Mouse (Mus musculus) G1E (cell line): ENCODE data around the gene Ano2.

Experiments used
- CTCF ChIP-seq: IDR thresholded peaks from 2 replicates; pipeline ENCODE4 v1.5.1; 2012; ENCODE audit warnings: low read depth, low read length, inconsistent platforms, mixed read lengths
- GATA1 ChIP-seq: IDR thresholded peaks from 2 replicates; pipeline ENCODE4 v1.6.1; 2012; ENCODE audit warnings: borderline replicate concordance, low read length, inconsistent platforms, mixed read lengths
- GATA2 ChIP-seq: IDR thresholded peaks from 2 replicates; pipeline ENCODE4 v1.6.1; 2012; ENCODE audit warnings: low read depth, low read length, inconsistent platforms, borderline replicate concordance
- POLR2AphosphoS5 ChIP-seq: IDR thresholded peaks from 2 replicates; pipeline ENCODE4 v1.6.1; 2012; ENCODE audit warnings: low read depth, low read length, inconsistent platforms; ENCODE audit not compliant: insufficient replicate concordance
- TAL1 ChIP-seq: conservative IDR thresholded peaks from 2 replicates; pipeline ENCODE4 v1.6.1; 2012; ENCODE audit warnings: low read depth, low read length, inconsistent platforms, mixed read lengths

GRCm38 (mm10) chr6:126035621-126036020 is 345.4 kb downstream of the Ano2 start:
- TF ChIP-seq CTCF (no peak), GATA1 (no peak), POLR2AphosphoS5 (no peak), TAL1 (no peak), GATA2 (no peak)
